Mouse (Mus musculus) liver, adult 2 months (tissue): ENCODE data around the gene Hapln2. TPM values are rescaled to one million over a fixed set of nuclear protein-coding genes. Genes with fewer than 3 reads are reported as not detected.

ENCODE experiments used
- DNase-seq: peaks from one replicate; pipeline ENCODE4 v3.0.0-alpha.2; 2011; ENCODE audit warnings: low read depth, low spot score; ENCODE audit errors: extremely low read depth
- H3K27ac ChIP-seq: fragments of 200-500 bp; replicated peaks from 2 replicates; pipeline ENCODE4 v1.5.1; 2012; ENCODE audit warnings: low read depth, mild to moderate bottlenecking, control low read depth, inconsistent platforms, low read length; ENCODE audit not compliant: insufficient read depth
- H3K27me3 ChIP-seq: fragments of 200-500 bp; 2 replicates; pipeline ENCODE4 v1.6.1; 2012; ENCODE audit warnings: mild to moderate bottlenecking, moderate library complexity, low read length, inconsistent platforms; ENCODE audit not compliant: control insufficient read depth, insufficient read depth
- H3K36me3 ChIP-seq: fragments of 200-500 bp; 2 replicates; pipeline ENCODE4 v1.6.1; 2012; ENCODE audit warnings: low read length, inconsistent platforms; ENCODE audit not compliant: control insufficient read depth, insufficient read depth
- H3K4me1 ChIP-seq: fragments of 200-500 bp; 2 replicates; pipeline ENCODE4 v1.6.1; 2011; ENCODE audit warnings: low read length; ENCODE audit not compliant: control insufficient read depth, insufficient read depth
- H3K4me3 ChIP-seq: fragments of 200-500 bp; 2 replicates; pipeline ENCODE4 v1.5.1; 2011; ENCODE audit warnings: low read depth, mild to moderate bottlenecking, control low read depth, low read length, moderate library complexity; ENCODE audit not compliant: insufficient read depth
- H3K79me2 ChIP-seq: fragments of 200-500 bp; 2 replicates; pipeline ENCODE4 v1.6.1; 2012; ENCODE audit warnings: inconsistent platforms, mild to moderate bottlenecking, low read length, moderate library complexity; ENCODE audit not compliant: control insufficient read depth, insufficient read depth
- H3K9ac ChIP-seq: fragments of 200-500 bp; 2 replicates; pipeline ENCODE4 v1.6.1; 2012; ENCODE audit warnings: low read depth, mild to moderate bottlenecking, control low read depth, inconsistent platforms, low read length
- CTCF ChIP-seq: fragments of 200-500 bp; IDR thresholded peaks from 2 replicates; pipeline ENCODE4 v1.5.1; 2011; ENCODE audit warnings: low read depth, low read length, control low read depth
- POLR2A ChIP-seq: fragments of 200-500 bp; IDR thresholded peaks from 2 replicates; pipeline ENCODE4 v1.6.1; 2011; ENCODE audit warnings: low read length, control low read depth; ENCODE audit not compliant: insufficient read depth; ENCODE audit errors: extremely low read depth
- WGBS: fragments of 180-500 bp; shearing (Covaris S2); methylation state at CpG from one replicate; pipeline ENCODE4 v1.1.7; 2018; 5-methylcytosine and 5-hydroxymethylcytosine counted together
- polyA plus RNA-seq: library from polyadenylated mRNA; depleted of rRNA; stranded (reverse); fragments of >200 nt; gene quantifications from 2 replicates; pipeline ENCODE4 v1.2.3, GENCODE M21; 2012
- total RNA-seq: library from RNA; depleted of rRNA; stranded (reverse); fragments of >200 nt; gene quantifications from 2 replicates; pipeline ENCODE4 v1.2.3, GENCODE M21; 2014

Gene Hapln2
- total and polyA plus RNA-seq, 2 experiments = not detected

DNA sequence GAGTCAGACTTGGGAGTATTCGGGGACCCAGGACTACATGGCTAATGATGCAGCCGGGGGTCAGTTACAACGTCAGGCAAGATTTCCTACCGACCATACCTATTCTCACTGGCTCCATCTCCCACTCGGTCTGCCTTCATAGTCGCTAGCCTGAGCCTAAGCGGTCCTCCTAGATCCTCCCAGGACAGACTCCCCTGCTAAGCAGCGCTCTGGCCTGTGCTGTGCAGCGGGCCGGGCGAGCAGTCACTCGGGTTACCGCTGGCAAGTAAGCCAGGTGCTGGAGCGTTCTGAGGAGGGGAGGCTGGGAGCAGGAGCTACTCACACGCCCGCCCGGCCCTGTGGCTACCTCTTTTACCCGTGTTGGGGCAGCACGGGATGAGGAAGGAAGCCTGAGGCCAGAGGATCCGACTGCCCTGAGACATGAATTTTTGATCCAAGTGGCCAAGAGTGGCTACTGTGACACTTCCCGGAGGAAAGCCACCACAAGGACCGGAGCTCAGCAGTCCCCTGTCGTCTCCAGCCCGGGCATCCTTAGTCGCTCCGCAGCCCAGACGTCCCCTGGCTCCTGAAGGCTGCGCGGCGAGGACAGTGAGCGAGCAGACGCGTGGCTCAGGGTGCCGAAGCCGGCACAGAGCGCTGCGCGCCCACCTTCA lies 28.0 kb downstream of the Hapln2 start:
- no peak overlapping the region for H3K27ac ChIP-seq
- WGBS = 3% methylated on average over 38 of the region's 38 CpGs
- H3K36me3 ChIP-seq = no peaks in the 10 kb centered on the region
- no peaks in the 10 kb centered on the region for H3K79me2 ChIP-seq
- TF ChIP-seq POLR2A (no peak), CTCF (no peak)
- H3K4me1 ChIP-seq = no peaks in the 10 kb centered on the region
- H3K27me3 ChIP-seq = peaks cover 26% of the 10 kb centered on the region
- H3K9ac ChIP-seq = no peak overlapping the region
- DNase-seq = no peak
- H3K4me3 ChIP-seq = no peak overlapping the region; the same call in 1 of the 2 replicates

DNA sequence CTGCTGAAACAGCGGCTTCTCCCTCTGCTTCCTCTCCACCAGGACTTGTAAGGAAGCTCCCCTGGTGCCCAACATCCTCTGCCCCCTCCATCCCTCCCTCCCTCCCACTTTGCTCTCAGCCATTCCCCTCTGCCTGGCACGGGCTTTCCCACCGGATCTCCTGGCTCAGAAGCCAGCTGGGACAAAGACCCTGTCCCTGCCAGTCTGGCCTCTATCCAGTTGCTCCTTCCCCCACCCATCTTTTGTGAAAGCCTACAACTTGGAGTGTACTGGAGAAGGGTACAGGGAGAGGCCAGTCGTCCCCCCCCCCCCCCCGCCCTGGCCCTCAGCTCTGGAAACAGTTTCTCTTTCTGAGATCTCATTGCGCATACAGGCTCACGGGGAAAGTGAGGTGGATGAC lies 28.6 kb downstream of the Hapln2 start:
- no peak for DNase-seq
- WGBS = 4% methylated on average over 7 of the region's 7 CpGs
- Histone ChIP-seq H3K36me3 (no peaks in the 10 kb centered on the region), H3K27me3 (peaks cover 26% of the 10 kb centered on the region), H3K4me3 (no peak overlapping the region), H3K4me1 (no peaks in the 10 kb centered on the region), H3K27ac (no peak overlapping the region), H3K9ac (no peak overlapping the region), H3K79me2 (no peaks in the 10 kb centered on the region)
- TF ChIP-seq CTCF (no peak), POLR2A (no peak)

DNA sequence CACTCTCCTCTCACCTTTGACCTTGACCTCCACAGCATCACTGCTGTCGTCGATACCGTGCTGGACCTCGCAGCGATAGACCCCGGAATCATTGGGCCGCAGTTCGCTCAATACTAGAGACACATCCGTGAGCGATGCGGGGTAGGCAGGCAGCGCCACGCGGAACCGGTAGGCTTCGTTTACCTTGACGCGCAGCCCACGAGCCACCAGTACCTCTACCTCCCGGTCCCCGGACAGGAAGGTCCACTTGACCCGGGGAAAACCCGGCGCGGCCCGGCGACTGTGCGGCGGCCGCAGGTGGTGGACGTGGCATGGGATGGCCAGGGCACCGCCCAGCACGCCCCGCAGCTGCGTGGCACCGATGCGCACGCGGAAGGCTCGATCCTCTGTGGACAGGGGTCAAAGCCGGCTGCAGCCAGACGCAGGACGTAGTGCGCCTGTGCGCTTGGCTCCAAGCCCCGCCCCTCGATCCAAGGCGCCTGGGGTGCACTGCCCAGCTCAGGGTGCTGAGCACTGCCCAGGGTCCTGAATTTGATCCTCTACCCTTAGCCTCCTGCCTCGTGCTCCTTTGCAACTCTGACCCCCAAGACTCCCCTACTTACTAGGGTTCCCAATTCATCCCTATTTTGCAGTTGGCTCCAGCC lies 30.3 kb downstream of the Hapln2 start:
- Histone ChIP-seq H3K27me3 (peaks cover 26% of the 10 kb centered on the region), H3K4me1 (no peaks in the 10 kb centered on the region), H3K9ac (no peak overlapping the region), H3K79me2 (no peaks in the 10 kb centered on the region), H3K4me3 (peak overlapping the region; percentile 20; the same call in 1 of the 2 replicates), H3K27ac (no peak overlapping the region), H3K36me3 (no peaks in the 10 kb centered on the region)
- no peak for DNase-seq
- TF ChIP-seq CTCF (no peak), POLR2A (no peak)
- 1% methylated on average over 49 of the region's 49 CpGs for WGBS

DNA sequence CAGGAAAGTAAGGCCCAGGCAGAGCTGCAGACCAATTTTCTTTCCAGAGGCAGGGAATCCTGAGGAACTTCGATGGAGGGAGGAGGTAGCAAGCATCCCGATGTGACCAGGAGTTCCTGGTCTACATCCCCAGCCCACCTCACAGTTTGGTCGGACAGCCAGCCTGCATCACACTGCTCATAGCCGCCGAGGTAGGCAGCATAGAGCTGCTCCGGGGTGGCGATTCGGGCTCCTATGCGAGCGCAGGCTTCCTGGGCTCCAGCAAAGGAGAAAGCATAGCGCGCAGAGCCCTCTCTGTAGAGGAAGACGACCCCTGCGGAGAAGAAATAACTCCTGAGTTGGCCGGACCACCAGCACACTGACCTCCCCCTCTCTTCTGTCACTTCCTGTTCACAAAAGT lies 31.0 kb downstream of the Hapln2 start:
- H3K27me3 ChIP-seq = peaks cover 26% of the 10 kb centered on the region
- no peak overlapping the region for H3K9ac ChIP-seq
- DNase-seq = no peak
- H3K4me1 ChIP-seq = no peaks in the 10 kb centered on the region
- TF ChIP-seq POLR2A = no peak
- no peak for TF ChIP-seq CTCF
- H3K36me3 ChIP-seq = no peaks in the 10 kb centered on the region
- no peaks in the 10 kb centered on the region for H3K79me2 ChIP-seq
- WGBS = 6% methylated on average over 15 of the region's 15 CpGs
- H3K27ac ChIP-seq = no peak overlapping the region
- H3K4me3 ChIP-seq = no peak overlapping the region

DNA sequence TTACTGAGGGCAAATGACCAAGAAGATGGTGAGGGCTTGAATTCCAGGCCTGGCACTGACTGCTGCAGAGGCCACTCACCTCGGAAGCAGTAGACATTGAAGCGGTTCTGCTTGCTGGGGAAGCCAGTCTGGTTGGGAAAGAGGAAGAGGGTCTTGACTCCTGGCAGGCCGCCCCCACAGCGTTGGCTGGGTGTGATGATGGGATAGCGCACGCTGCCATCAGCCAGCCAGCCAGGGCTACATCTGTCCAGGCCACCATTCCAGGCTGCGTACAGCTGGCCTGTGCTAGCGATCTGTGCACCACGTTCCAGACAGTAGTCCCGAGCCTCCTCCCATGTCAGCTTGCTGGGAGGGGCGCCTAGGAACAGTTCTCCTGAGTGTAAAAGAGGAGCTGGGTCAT lies 32.1 kb downstream of the Hapln2 start:
- TF ChIP-seq CTCF (no peak), POLR2A (no peak)
- H3K27me3 ChIP-seq = peaks cover 21% of the 10 kb centered on the region
- WGBS = 30% methylated on average over 11 of the region's 11 CpGs

DNA sequence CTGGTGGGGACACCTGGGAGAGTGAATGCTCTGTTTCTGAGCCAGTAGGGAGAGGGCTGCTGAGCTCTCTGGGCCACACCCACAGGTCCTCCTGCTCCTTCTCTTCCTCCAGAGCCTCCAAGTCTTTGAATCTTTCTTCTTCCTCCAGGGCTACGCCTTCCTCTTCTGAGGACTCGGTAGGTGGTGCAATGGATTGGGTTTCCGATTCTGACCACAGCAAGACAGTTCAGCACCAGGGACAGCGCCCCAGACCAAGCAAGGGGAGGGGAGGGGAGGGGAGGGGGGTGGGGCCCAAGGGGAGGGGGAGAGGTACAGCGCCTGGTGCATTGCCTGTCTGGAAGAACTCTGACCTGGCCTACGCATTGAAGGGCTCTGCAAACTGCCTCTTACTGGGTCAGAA lies 33.9 kb downstream of the Hapln2 start:
- Histone ChIP-seq H3K27me3 (peaks cover 16% of the 10 kb centered on the region), H3K36me3 (no peaks in the 10 kb centered on the region), H3K4me3 (no peak overlapping the region), H3K79me2 (no peaks in the 10 kb centered on the region), H3K9ac (no peak overlapping the region), H3K27ac (no peak overlapping the region), H3K4me1 (no peaks in the 10 kb centered on the region)
- TF ChIP-seq CTCF (no peak), POLR2A (no peak)
- WGBS = 2% methylated on average over 6 of the region's 6 CpGs
- DNase-seq = no peak

More for the DNA sequence above, 32.1 kb downstream of the Hapln2 start:
- DNase-seq = no peak
- Histone ChIP-seq H3K4me3 (no peak overlapping the region), H3K79me2 (no peaks in the 10 kb centered on the region), H3K27ac (no peak overlapping the region), H3K9ac (no peak overlapping the region), H3K4me1 (no peaks in the 10 kb centered on the region), H3K36me3 (no peaks in the 10 kb centered on the region)
